Mouse (Mus musculus) bone marrow, adult 2 months (tissue): ENCODE results near the gene Aftph.

Experiments
- CTCF ChIP-seq: fragments of 200-500 bp; IDR thresholded peaks from 2 replicates; pipeline ENCODE4 v1.5.1; 2011; ENCODE audit warnings: low read length, control low read depth; ENCODE audit not compliant: control insufficient read depth, insufficient read depth
- POLR2A ChIP-seq: fragments of 200-500 bp; IDR thresholded peaks from 2 replicates; pipeline ENCODE4 v1.6.1; 2011; ENCODE audit warnings: low read depth, mild to moderate bottlenecking, control low read depth, low read length, borderline replicate concordance; ENCODE audit not compliant: control insufficient read depth

DNA sequence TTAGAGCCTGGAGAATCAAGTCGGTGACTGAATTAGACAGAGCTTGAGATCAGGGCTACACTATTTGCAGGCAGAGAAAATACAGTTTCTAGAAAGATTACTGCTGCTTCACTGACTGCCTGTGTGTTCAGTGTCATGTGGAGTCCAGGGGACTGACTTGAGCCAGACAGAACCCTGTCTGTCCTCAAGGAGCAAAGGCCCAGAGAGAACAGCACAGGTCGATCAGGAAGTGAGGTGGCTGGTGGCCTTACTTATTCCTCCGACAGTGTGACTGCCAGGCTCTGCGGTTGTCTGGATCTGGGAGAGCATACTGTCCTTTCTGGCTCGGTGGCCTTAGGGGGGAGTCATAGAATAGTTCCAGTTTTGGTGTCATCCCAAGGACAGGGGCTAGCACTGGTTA, 60.6 kb downstream of the Aftph start:
- TF ChIP-seq CTCF (no peak), POLR2A (no peak)
